Mouse (Mus musculus) lung, postnatal 0 days (tissue): Measurements from ENCODE around the gene Elovl5. TPM values are rescaled to one million over a fixed set of nuclear protein-coding genes. Genes with fewer than 3 reads are reported as not detected.

Experiments used
- ATAC-seq: fragments of 200-750 bp; cut with Nextera tagmentation; 2 replicates; pipeline ENCODE4 v1.8.0; 2017; ENCODE audit warnings: moderate library complexity
- DNase-seq: peaks from one replicate; pipeline ENCODE4 v3.0.0-alpha.2; 2016; ENCODE audit warnings: low spot score
- H3K27ac ChIP-seq: fragments of 300-500 bp; sonication (generic); 2 replicates; pipeline ENCODE4 v1.5.1; 2014; ENCODE audit warnings: antibody characterized with exemption, mild to moderate bottlenecking, low read length, mixed read lengths
- H3K27me3 ChIP-seq: fragments of 300-500 bp; sonication (generic); replicated peaks from 2 replicates; pipeline ENCODE4 v1.6.1; 2014; ENCODE audit warnings: low read length, mixed read lengths; ENCODE audit not compliant: insufficient read depth
- H3K36me3 ChIP-seq: fragments of 300-500 bp; sonication (generic); 2 replicates; pipeline ENCODE4 v1.6.1; 2014; ENCODE audit warnings: low read length, mixed read lengths; ENCODE audit not compliant: insufficient read depth
- H3K4me1 ChIP-seq: fragments of 300-500 bp; sonication (generic); 2 replicates; pipeline ENCODE4 v1.6.1; 2014; ENCODE audit warnings: antibody characterized with exemption, low read depth, low read length, mixed read lengths; ENCODE audit not compliant: insufficient read depth
- H3K4me2 ChIP-seq: fragments of 300-500 bp; sonication (generic); replicated peaks from 2 replicates; pipeline ENCODE4 v1.6.1; 2014; ENCODE audit warnings: low read depth, mild to moderate bottlenecking, low read length, moderate library complexity, mixed read lengths
- H3K4me3 ChIP-seq: fragments of 300-500 bp; sonication (generic); 2 replicates; pipeline ENCODE4 v1.5.1; 2014; ENCODE audit warnings: low read depth, low read length
- H3K9ac ChIP-seq: fragments of 300-500 bp; sonication (generic); replicated peaks from 2 replicates; pipeline ENCODE4 v1.6.1; 2014; ENCODE audit warnings: low read depth, mild to moderate bottlenecking
- H3K9me3 ChIP-seq: fragments of 300-500 bp; sonication (generic); 2 replicates; pipeline ENCODE4 v1.6.1; 2016; ENCODE audit warnings: low read length, mixed read lengths
- CTCF ChIP-seq: IDR thresholded peaks from 2 replicates; pipeline ENCODE4 v1.5.1; 2016; ENCODE audit warnings: antibody characterized with exemption, mild to moderate bottlenecking
- EP300 ChIP-seq: IDR thresholded peaks from 2 replicates; pipeline ENCODE4 v1.6.1; 2016; ENCODE audit warnings: antibody characterized with exemption, mild to moderate bottlenecking, control low read depth
- WGBS: fragments of 180-500 bp; shearing (Covaris S2); extraction: QIAGEN DNeasy Blood & Tissue Kit; methylation state at CpG from one replicate; pipeline ENCODE4 v1.1.7; 2014; 5-methylcytosine and 5-hydroxymethylcytosine counted together
- polyA plus RNA-seq: library from polyadenylated mRNA; unstranded; fragments of >200 nt; fragmentation: Nextera tagmentation; extraction: Ambion mirVana; gene quantifications from 2 replicates; pipeline ENCODE4 v1.2.1, GENCODE M21; 2015

The Elovl5 gene
- polyA plus RNA-seq, 1 experiment from 2014 or later = 213 TPM

DNA sequence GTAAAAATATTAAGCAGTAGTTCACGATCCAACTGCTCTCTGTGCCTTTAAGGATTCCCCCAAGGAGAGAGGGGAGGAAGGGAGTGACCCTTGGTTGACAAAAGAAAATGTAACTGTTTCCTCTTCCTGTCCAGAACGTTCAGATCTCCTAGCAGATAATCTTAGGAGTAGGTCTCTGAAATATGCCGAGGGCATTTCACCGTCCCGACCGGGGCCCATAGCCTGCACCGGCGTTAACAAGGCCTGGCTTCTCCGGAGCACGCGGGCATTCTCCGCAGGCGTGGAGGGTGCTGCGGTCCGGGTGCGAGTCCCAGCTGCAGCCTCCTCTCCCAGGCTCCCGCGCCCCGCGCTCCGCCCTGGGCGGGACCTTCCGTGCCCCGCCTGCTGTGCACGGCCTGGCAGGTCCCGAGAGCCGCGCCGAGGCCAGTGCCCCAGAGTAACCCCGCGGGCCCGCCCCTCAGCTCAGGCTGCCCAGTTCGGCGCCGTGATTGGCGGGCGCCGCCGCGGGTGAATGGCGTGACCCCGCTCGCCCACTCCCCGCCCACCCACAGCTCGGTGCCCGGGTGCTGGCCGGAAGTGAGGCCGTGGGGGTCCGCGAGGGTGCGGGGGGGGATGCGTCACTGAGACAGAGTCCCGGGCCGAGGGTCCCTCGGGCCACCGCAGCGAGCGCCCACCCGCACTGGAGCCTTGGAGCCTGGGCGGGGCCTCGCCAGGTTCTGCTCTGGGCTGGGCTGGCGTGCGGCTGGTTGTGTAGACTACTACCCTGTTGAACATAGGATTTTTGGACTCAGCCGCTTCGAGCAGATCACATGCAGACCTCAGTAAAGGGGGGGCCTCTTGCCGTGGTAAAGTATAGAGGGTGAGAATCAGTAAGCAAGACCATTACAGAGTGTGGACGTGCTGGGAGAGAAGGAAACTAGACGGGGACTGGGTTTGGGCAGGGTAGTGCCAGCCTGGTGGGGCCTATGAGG lies 6.6 kb upstream of the Elovl5 start:
- H3K27me3 ChIP-seq = no peaks in the 10 kb centered on the region
- TF ChIP-seq CTCF (no peak), EP300 (peak; percentile 61; the same call in 1 of the 2 replicates)
- DNase-seq = peak; percentile 97
- H3K36me3 ChIP-seq = no peaks in the 10 kb centered on the region
- peak overlapping the region; percentile 60 for H3K4me2 ChIP-seq
- ATAC-seq = peak; percentile 99
- peak overlapping the region; percentile 98 for H3K27ac ChIP-seq
- peaks cover 15% of the 10 kb centered on the region; the same call in 1 of the 2 replicates for H3K4me1 ChIP-seq
- no peaks in the 10 kb centered on the region for H3K9me3 ChIP-seq
- H3K4me3 ChIP-seq = peak overlapping the region; percentile 56
- WGBS = under 1% methylated on average over 63 of the region's 68 CpGs
- H3K9ac ChIP-seq = peak overlapping the region; percentile 67

DNA sequence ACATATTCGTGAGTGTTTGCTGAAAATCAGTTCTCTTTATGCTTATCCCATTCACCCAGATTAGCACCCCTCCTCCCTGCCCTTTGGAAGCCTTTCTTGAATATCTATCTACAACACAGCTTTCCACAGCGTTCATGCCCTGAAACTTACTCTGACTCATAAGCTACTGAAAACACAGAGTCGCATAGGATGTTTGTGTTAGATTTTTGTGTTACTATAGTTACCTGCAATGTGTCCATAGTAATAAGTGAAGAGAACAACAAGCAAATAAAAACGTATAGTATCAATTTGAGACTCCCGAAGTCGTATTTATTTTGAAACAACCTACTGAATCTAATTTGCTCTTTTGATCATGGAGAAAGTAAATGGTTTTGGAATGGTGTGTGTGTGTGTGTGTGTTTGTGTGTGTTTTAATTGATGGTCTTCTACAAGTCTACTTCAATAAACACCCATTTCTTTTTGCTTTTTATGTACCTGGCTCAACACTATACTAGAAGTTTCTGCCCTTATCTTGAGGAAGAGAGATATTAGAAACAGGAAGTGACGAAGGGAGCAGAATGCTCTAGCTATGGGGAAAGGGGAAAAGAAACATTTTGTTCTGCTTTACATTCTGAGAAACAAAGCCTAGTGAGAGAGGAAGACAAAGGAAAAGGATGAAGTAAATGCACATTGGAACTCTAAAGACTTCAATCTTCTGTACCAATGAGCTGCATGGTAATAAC lies 5.5 kb upstream of the Elovl5 start:
- H3K4me1 ChIP-seq = peaks cover 17% of the 10 kb centered on the region; the same call in 1 of the 2 replicates
- H3K9ac ChIP-seq = peak overlapping the region; percentile 67
- ATAC-seq (peak; percentile 10; the same call in 1 of the 2 replicates), DNase-seq (peak; percentile 76)
- H3K4me3 ChIP-seq = peak overlapping the region; percentile 56
- no peaks in the 10 kb centered on the region for H3K36me3 ChIP-seq
- H3K27me3 ChIP-seq = no peaks in the 10 kb centered on the region
- H3K27ac ChIP-seq = peak overlapping the region; percentile 98
- no peaks in the 10 kb centered on the region for H3K9me3 ChIP-seq
- 21% methylated on average over 7 of the region's 7 CpGs for WGBS
- no peak for TF ChIP-seq CTCF
- peak; percentile 81 for TF ChIP-seq EP300
- peak overlapping the region; percentile 60 for H3K4me2 ChIP-seq

DNA sequence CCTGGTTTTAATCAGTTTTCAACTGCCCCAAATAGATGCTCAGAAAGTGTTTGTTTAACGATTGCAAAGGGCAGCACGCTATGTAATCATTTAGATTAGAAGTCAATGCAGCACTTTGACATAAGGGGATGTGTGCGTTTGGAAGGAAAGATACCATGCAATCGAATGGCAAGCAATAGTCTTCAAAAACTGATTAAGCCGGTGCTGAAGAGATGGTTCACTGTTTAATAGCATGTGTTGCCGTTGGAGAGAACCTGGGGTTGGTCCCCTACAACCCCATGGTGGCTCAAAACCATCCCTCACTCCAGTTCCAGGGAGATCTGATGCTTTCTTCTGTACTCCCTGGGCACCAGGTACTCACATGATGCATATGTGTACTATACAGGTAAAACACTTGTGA lies 4.9 kb upstream of the Elovl5 start:
- H3K27me3 ChIP-seq = no peaks in the 10 kb centered on the region
- H3K9me3 ChIP-seq = no peaks in the 10 kb centered on the region
- 56% methylated on average over 6 of the region's 6 CpGs for WGBS
- H3K4me1 ChIP-seq = peaks cover 18% of the 10 kb centered on the region; the same call in 1 of the 2 replicates
- DNase-seq = peak; percentile 3
- no peaks in the 10 kb centered on the region for H3K36me3 ChIP-seq
- ATAC-seq = no peak
- H3K27ac ChIP-seq = peak overlapping the region; percentile 98
- no peak overlapping the region for H3K4me3 ChIP-seq
- no peak overlapping the region for H3K4me2 ChIP-seq
- H3K9ac ChIP-seq = no peak overlapping the region
- TF ChIP-seq CTCF (no peak), EP300 (no peak; the same call in 1 of the 2 replicates)

DNA sequence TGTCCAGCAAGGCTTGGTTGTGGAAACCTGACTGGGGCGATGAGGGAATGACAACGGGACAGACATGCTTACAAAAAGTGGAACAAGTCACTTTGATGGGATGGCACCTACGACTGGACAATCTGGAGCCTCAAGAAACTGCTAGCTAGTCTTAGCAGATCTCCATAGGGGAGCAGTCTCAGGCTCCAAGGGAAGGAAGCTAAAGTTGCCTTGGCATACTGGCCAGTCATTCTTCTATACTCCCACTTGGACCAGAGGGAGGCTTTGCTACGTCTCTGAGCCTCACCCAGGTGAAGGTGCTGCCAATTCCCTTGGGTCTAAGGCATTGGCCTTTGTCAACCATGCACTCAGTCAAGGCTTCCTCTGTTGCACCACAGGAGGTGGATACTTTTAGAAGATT lies 2.5 kb upstream of the Elovl5 start:
- Histone ChIP-seq H3K4me3 (no peak overlapping the region), H3K36me3 (no peaks in the 10 kb centered on the region), H3K9me3 (no peaks in the 10 kb centered on the region), H3K27me3 (no peaks in the 10 kb centered on the region), H3K4me2 (no peak overlapping the region), H3K4me1 (peaks cover 20% of the 10 kb centered on the region; the same call in 1 of the 2 replicates), H3K9ac (no peak overlapping the region), H3K27ac (no peak overlapping the region)
- TF ChIP-seq CTCF = no peak
- no peak for DNase-seq
- no peak for ATAC-seq
- 85% methylated on average over 4 of the region's 4 CpGs for WGBS

DNA sequence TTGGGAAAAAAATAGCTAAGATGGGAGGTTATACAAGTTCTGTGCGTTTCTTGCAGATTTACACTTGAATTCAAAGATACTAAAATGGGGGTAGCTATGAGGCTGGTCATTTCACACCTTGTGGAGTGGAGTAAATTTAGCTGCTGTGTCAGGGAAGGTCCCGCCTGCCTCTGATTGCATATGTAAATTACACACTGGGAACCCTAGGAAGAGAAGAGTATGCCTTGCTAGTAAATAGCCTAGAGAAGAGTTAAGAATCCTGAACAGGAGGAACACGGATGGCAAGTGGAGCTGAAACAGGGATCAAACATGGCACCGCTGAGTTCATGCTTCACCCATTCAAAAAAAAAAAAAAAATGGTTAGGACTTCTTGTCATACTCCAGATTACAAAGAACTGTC lies 1.4 kb upstream of the Elovl5 start:
- H3K27ac ChIP-seq = no peak overlapping the region
- H3K36me3 ChIP-seq = no peaks in the 10 kb centered on the region
- peaks cover 22% of the 10 kb centered on the region; the same call in 1 of the 2 replicates for H3K4me1 ChIP-seq
- H3K27me3 ChIP-seq = no peaks in the 10 kb centered on the region
- H3K9me3 ChIP-seq = no peaks in the 10 kb centered on the region
- no peak for TF ChIP-seq CTCF
- no peak for TF ChIP-seq EP300
- H3K9ac ChIP-seq = no peak overlapping the region
- no peak overlapping the region for H3K4me2 ChIP-seq
- 53% methylated on average over 4 of the region's 4 CpGs for WGBS
- ATAC-seq = no peak
- no peak for DNase-seq
- H3K4me3 ChIP-seq = no peak overlapping the region

DNA sequence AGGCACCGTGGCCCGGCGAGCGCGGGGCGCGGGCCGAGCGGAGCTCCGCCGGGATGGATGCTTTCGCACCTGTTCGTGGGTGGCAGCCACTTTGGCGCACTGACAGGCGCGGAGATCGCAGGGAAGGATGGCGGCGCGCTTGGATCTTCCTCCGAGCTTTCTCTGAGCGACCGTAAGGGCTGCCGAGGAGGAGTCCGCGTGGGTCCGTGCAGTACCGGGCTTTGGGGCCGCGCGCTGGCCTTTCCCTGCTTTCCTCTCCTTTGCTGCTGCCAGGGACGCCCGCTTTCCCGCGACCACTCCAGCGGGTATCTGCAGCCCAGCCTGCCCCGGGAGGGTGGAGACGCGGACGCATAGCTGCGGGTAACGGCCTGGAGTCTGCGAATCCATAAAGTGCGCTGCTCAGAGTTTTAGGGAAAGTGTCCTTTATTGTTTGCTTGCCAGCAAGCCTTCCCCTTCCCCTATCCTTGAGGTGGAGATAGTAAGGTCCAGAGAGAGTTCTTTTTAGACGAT lies 513 bp downstream of the Elovl5 start:
- peak overlapping the region; percentile 86 for H3K4me2 ChIP-seq
- peaks cover 17% of the 10 kb centered on the region; the same call in 1 of the 2 replicates for H3K4me1 ChIP-seq
- H3K9ac ChIP-seq = peak overlapping the region; percentile 85
- WGBS = 2% methylated on average over 38 of the region's 45 CpGs
- H3K4me3 ChIP-seq = peak overlapping the region; percentile 95
- TF ChIP-seq CTCF (no peak), EP300 (no peak)
- H3K27ac ChIP-seq = peak overlapping the region; percentile 90
- DNase-seq (no peak), ATAC-seq (peak; percentile 41)
- H3K36me3 ChIP-seq = no peaks in the 10 kb centered on the region
- H3K9me3 ChIP-seq = no peaks in the 10 kb centered on the region
- no peaks in the 10 kb centered on the region for H3K27me3 ChIP-seq
